Mouse (Mus musculus): ENCODE data around the gene Rab7b. TPM values are rescaled to one million over a fixed set of nuclear protein-coding genes. Genes with fewer than 3 reads are reported as not detected.

Rab7b gene
- total and polyA plus RNA-seq, 2 experiments from 2014 or later = 2.8 to 3.1 TPM

GRCm38 (mm10) chr1:131730639-131731437 lies 42.3 kb downstream of the Rab7b start:
- Histone ChIP-seq H3K27ac (ENCODE audit: low read depth) (no peak overlapping the region), H3K27me3 (ENCODE audit: control insufficient read depth, insufficient read depth, low read length) (no peaks in the 10 kb centered on the region), H3K4me1 (ENCODE audit: control insufficient read depth, insufficient read depth) (peaks cover 11% of the 10 kb centered on the region), H3K9ac (replicated peaks; ENCODE audit: low read depth, low read length) (no peak overlapping the region), H3K9me3 (replicated peaks; ENCODE audit: control insufficient read depth, low read length) (no peaks in the 10 kb centered on the region), H3K4me3 (ENCODE audit: low read depth, low read length) (no peak overlapping the region), H3K36me3 (replicated peaks; ENCODE audit: control insufficient read depth, insufficient read depth, low read length) (no peaks in the 10 kb centered on the region), H3K4me2 (ENCODE audit: low read depth, low read length) (no peak overlapping the region)
- no peak for TF ChIP-seq EP300 (IDR thresholded peaks at IDR 0.05; ENCODE audit: low read depth)
- TF ChIP-seq CTCF (IDR thresholded peaks at IDR 0.05; ENCODE audit: low read depth) = no peak
- no peak for DNase-seq (ENCODE audit: low spot score)
- no peak for ATAC-seq (ENCODE audit: insufficient read depth, low read depth)
- 84% methylated on average over 12 of the region's 12 CpGs for WGBS

GRCm38 (mm10) chr1:131733474-131734180 lies 45.1 kb downstream of the Rab7b start:
- Histone ChIP-seq H3K27ac (ENCODE audit: low read depth) (no peak overlapping the region), H3K36me3 (replicated peaks; ENCODE audit: control insufficient read depth, insufficient read depth, low read length) (no peaks in the 10 kb centered on the region), H3K4me2 (ENCODE audit: low read depth, low read length) (no peak overlapping the region), H3K9me3 (replicated peaks; ENCODE audit: control insufficient read depth, low read length) (no peaks in the 10 kb centered on the region), H3K27me3 (ENCODE audit: control insufficient read depth, insufficient read depth, low read length) (no peaks in the 10 kb centered on the region), H3K4me3 (ENCODE audit: low read depth, low read length) (no peak overlapping the region), H3K4me1 (ENCODE audit: control insufficient read depth, insufficient read depth) (peaks cover 20% of the 10 kb centered on the region), H3K9ac (replicated peaks; ENCODE audit: low read depth, low read length) (no peak overlapping the region)
- DNase-seq (ENCODE audit: low spot score) (no peak), ATAC-seq (ENCODE audit: insufficient read depth, low read depth) (no peak)
- TF ChIP-seq EP300 (IDR thresholded peaks at IDR 0.05; ENCODE audit: low read depth) (no peak), CTCF (IDR thresholded peaks at IDR 0.05; ENCODE audit: low read depth) (no peak)
- 74% methylated on average over 13 of the region's 13 CpGs for WGBS

GRCm38 (mm10) chr1:131734657-131735273 lies 46.3 kb downstream of the Rab7b start:
- ATAC-seq (ENCODE audit: insufficient read depth, low read depth) = no peak
- DNase-seq (ENCODE audit: low spot score) = no peak
- H3K4me2 ChIP-seq (ENCODE audit: low read depth, low read length) = no peak overlapping the region
- WGBS = 87% methylated on average over 6 of the region's 6 CpGs
- H3K36me3 ChIP-seq (replicated peaks; ENCODE audit: control insufficient read depth, insufficient read depth, low read length) = no peaks in the 10 kb centered on the region
- no peak overlapping the region for H3K27ac ChIP-seq (ENCODE audit: low read depth)
- H3K9me3 ChIP-seq (replicated peaks; ENCODE audit: control insufficient read depth, low read length) = no peaks in the 10 kb centered on the region
- H3K9ac ChIP-seq (replicated peaks; ENCODE audit: low read depth, low read length) = no peak overlapping the region
- TF ChIP-seq CTCF (IDR thresholded peaks at IDR 0.05; ENCODE audit: low read depth) (no peak), EP300 (IDR thresholded peaks at IDR 0.05; ENCODE audit: low read depth) (no peak)
- no peak overlapping the region for H3K4me3 ChIP-seq (ENCODE audit: low read depth, low read length)
- H3K27me3 ChIP-seq (ENCODE audit: control insufficient read depth, insufficient read depth, low read length) = no peaks in the 10 kb centered on the region
- H3K4me1 ChIP-seq (ENCODE audit: control insufficient read depth, insufficient read depth) = peaks cover 20% of the 10 kb centered on the region

- H3K4me1 ChIP-seq (ENCODE audit: control insufficient read depth, insufficient read depth) = peaks cover 20% of the 10 kb centered on the region
- ATAC-seq (ENCODE audit: insufficient read depth, low read depth) = peak; percentile 65; the same call in 1 of the 2 replicates
- TF ChIP-seq CTCF (IDR thresholded peaks at IDR 0.05; ENCODE audit: low read depth) = no peak
- peak; percentile 78; the same call in 1 of the 2 replicates for TF ChIP-seq EP300 (IDR thresholded peaks at IDR 0.05; ENCODE audit: low read depth)
- H3K27me3 ChIP-seq (ENCODE audit: control insufficient read depth, insufficient read depth, low read length) = no peaks in the 10 kb centered on the region
- no peaks in the 10 kb centered on the region for H3K9me3 ChIP-seq (replicated peaks; ENCODE audit: control insufficient read depth, low read length)
- H3K4me3 ChIP-seq (ENCODE audit: low read depth, low read length) = no peak overlapping the region
- peak; percentile 67 for DNase-seq (ENCODE audit: low spot score)
- H3K9ac ChIP-seq (replicated peaks; ENCODE audit: low read depth, low read length) = no peak overlapping the region
- H3K27ac ChIP-seq (ENCODE audit: low read depth) = peak overlapping the region; percentile 41
- H3K36me3 ChIP-seq (replicated peaks; ENCODE audit: control insufficient read depth, insufficient read depth, low read length) = no peaks in the 10 kb centered on the region
- 7% methylated on average over 9 of the region's 9 CpGs for WGBS
- no peak overlapping the region; the same call in 1 of the 2 replicates for H3K4me2 ChIP-seq (ENCODE audit: low read depth, low read length)
Observed at GRCm38 (mm10) chr1:131736494-131736893, 48.0 kb downstream of the Rab7b start.

GRCm38 (mm10) chr1:131737269-131737668 lies 48.8 kb downstream of the Rab7b start:
- Histone ChIP-seq H3K27me3 (ENCODE audit: control insufficient read depth, insufficient read depth, low read length) (no peaks in the 10 kb centered on the region), H3K27ac (ENCODE audit: low read depth) (no peak overlapping the region), H3K9ac (replicated peaks; ENCODE audit: low read depth, low read length) (no peak overlapping the region), H3K4me1 (ENCODE audit: control insufficient read depth, insufficient read depth) (peaks cover 20% of the 10 kb centered on the region), H3K36me3 (replicated peaks; ENCODE audit: control insufficient read depth, insufficient read depth, low read length) (no peaks in the 10 kb centered on the region), H3K9me3 (replicated peaks; ENCODE audit: control insufficient read depth, low read length) (no peaks in the 10 kb centered on the region), H3K4me3 (ENCODE audit: low read depth, low read length) (no peak overlapping the region), H3K4me2 (ENCODE audit: low read depth, low read length) (no peak overlapping the region)
- TF ChIP-seq EP300 (IDR thresholded peaks at IDR 0.05; ENCODE audit: low read depth) = no peak
- no peak for TF ChIP-seq CTCF (IDR thresholded peaks at IDR 0.05; ENCODE audit: low read depth)
- 38% methylated on average over 5 of the region's 5 CpGs for WGBS
- DNase-seq (ENCODE audit: low spot score) (no peak), ATAC-seq (ENCODE audit: insufficient read depth, low read depth) (peak; percentile 32; the same call in 1 of the 2 replicates)

Measured in heart, postnatal 0 days (tissue).